Mouse (Mus musculus) C2C12 (cell line): ENCODE results near the gene Pa2g4.

ENCODE experiments used
- CTCF ChIP-seq: IDR thresholded peaks from one replicate; pipeline ENCODE4 v1.5.1; 2011; ENCODE audit not compliant: control insufficient read depth, insufficient read depth, insufficient read length
- MYOD1 ChIP-seq: IDR thresholded peaks from one replicate; pipeline ENCODE4 v1.6.1; 2011; ENCODE audit warnings: low read depth; ENCODE audit not compliant: control insufficient read depth, insufficient read length
- USF1 ChIP-seq: IDR thresholded peaks from one replicate; pipeline ENCODE4 v1.6.1; 2011; ENCODE audit warnings: low read depth, mild to moderate bottlenecking, control low read depth, moderate library complexity

GRCm38 (mm10) chr10:128614934-128615333 lies 49.1 kb upstream of the Pa2g4 start:
- TF ChIP-seq CTCF (no peak), MYOD1 (no peak), USF1 (no peak)
